Mouse (Mus musculus) embryo, embryonic 10.5 days (tissue): ENCODE measurements around the gene Cacna1g.

Experiments used
- DNase-seq: peaks from one replicate; pipeline ENCODE4 v3.0.0-alpha.2; 2015; ENCODE audit warnings: low spot score

Cacna1g gene

GRCm38 (mm10) chr11:94473707-94474543 is at the start of gene Cacna1g:
Gene Cacna1g (minus strand): TSS chr11:94474198.
- DNase-seq, result peak; percentile 93

GRCm38 (mm10) chr11:94521219-94521843 is 47.3 kb upstream of the Cacna1g start, which contains the start of gene Mycbpap:
Gene Mycbpap (minus strand): TSS chr11:94521742.
- peak; percentile 86 for DNase-seq

GRCm38 (mm10) chr11:94513452-94513851 is 39.5 kb upstream of the Cacna1g start:
- no peak for DNase-seq

- DNase-seq, result no peak
Measured at GRCm38 (mm10) chr11:94508976-94509375, 35.0 kb upstream of the Cacna1g start.

- no peak for DNase-seq
Measured at GRCm38 (mm10) chr11:94501482-94501881, 27.5 kb upstream of the Cacna1g start.

GRCm38 (mm10) chr11:94500362-94500761 is 26.4 kb upstream of the Cacna1g start:
- DNase-seq, result no peak

GRCm38 (mm10) chr11:94499661-94500152 is 25.7 kb upstream of the Cacna1g start, which contains the start of gene Epn3:
Gene Epn3 (minus strand): TSS chr11:94499974.
- DNase-seq, result peak; percentile 67

GRCm38 (mm10) chr11:94499035-94499434 is 25.0 kb upstream of the Cacna1g start:
- DNase-seq, result peak; percentile 19

- peak; percentile 24 for DNase-seq
Measured at GRCm38 (mm10) chr11:94498093-94498996, 24.3 kb upstream of the Cacna1g start.

GRCm38 (mm10) chr11:94495415-94495814 is 21.4 kb upstream of the Cacna1g start:
- DNase-seq, result no peak

GRCm38 (mm10) chr11:94491749-94492099 is 17.7 kb upstream of the Cacna1g start:
- DNase-seq, result no peak

- DNase-seq, result peak; percentile 71
Measured at GRCm38 (mm10) chr11:94491035-94491748, 17.2 kb upstream of the Cacna1g start.

GRCm38 (mm10) chr11:94489745-94490144 is 15.7 kb upstream of the Cacna1g start:
- DNase-seq, result no peak

- no peak for DNase-seq
Measured at GRCm38 (mm10) chr11:94488767-94489533, 15.0 kb upstream of the Cacna1g start.

- peak; percentile 85 for DNase-seq
Measured at GRCm38 (mm10) chr11:94486001-94486400, 12.0 kb upstream of the Cacna1g start, which contains the start of gene Spata20. Gene Spata20 (minus strand): TSS chr11:94486179.

GRCm38 (mm10) chr11:94485223-94485622 is 11.2 kb upstream of the Cacna1g start:
- DNase-seq, result no peak

GRCm38 (mm10) chr11:94484636-94485035 is 10.6 kb upstream of the Cacna1g start:
- no peak for DNase-seq

- DNase-seq, result no peak
Measured at GRCm38 (mm10) chr11:94483921-94484320, 9.9 kb upstream of the Cacna1g start.

GRCm38 (mm10) chr11:94483436-94483835 is 9.4 kb upstream of the Cacna1g start:
- no peak for DNase-seq

- no peak for DNase-seq
Measured at GRCm38 (mm10) chr11:94482738-94483137, 8.7 kb upstream of the Cacna1g start.
